26 mouse cellular contexts compared by ENCODE assay signal in genomic region chr7:70047415-70047753, GRCm38 (mm10).
DNase-seq lines count a peak whose midpoint lies in the region; ATAC-seq lines count a peak whose summit lies in the region.
"Had no signal": no experiment of that assay in that cellular context is flagged by ENCODE, and none has a peak within 500 bp of the region (broad histone marks: within the 10 kb centered on the region; RNA-seq: fewer than 3 reads in every experiment).

No protein-coding gene starts in this region.

- WGBS in hindbrain, embryonic 16.5 days = 72% methylated on average over 5 of the region's 5 CpGs
- 86% methylated on average over 5 of the region's 5 CpGs for WGBS in hindbrain, embryonic 11.5 days
- 91% methylated on average over 5 of the region's 5 CpGs for WGBS in neural tube, embryonic 13.5 days
- 85% methylated on average over 5 of the region's 5 CpGs for WGBS in neural tube, embryonic 15.5 days

- H3K9me3 ChIP-seq in hindbrain, embryonic 16.5 days (ENCODE audit: control insufficient read depth, low read length) = no peaks in the 10 kb centered on the region
- H3K9me3 ChIP-seq in hindbrain, embryonic 11.5 days (ENCODE audit: control insufficient read depth, low read length) = no peaks in the 10 kb centered on the region
- no peaks in the 10 kb centered on the region for H3K9me3 ChIP-seq in neural tube, embryonic 13.5 days
- H3K9me3 ChIP-seq in neural tube, embryonic 15.5 days (replicated peaks) = no peaks in the 10 kb centered on the region
- H3K9me3 ChIP-seq: embryonic facial prominence, embryonic 10.5 days; embryonic facial prominence, embryonic 13.5 days; forebrain, embryonic 15.5 days; heart, embryonic 12.5 days; heart, embryonic 15.5 days; hindbrain, embryonic 10.5 days; intestine, embryonic 15.5 days had no signal

- no peak overlapping the region for H3K4me3 ChIP-seq in hindbrain, embryonic 16.5 days (ENCODE audit: low read length)
- no peak overlapping the region for H3K4me3 ChIP-seq in hindbrain, embryonic 11.5 days (ENCODE audit: low read depth, low read length)
- no peak overlapping the region for H3K4me3 ChIP-seq in neural tube, embryonic 13.5 days
- H3K4me3 ChIP-seq in neural tube, embryonic 15.5 days (replicated peaks) = no peak overlapping the region
- H3K4me3 ChIP-seq: embryonic facial prominence, embryonic 10.5 days; embryonic facial prominence, embryonic 13.5 days; erythroblast, embryonic 14.5 days; forebrain, embryonic 15.5 days; heart, embryonic 12.5 days; heart, embryonic 15.5 days; hindbrain, embryonic 10.5 days; intestine, embryonic 15.5 days had no signal

- H3K27me3 ChIP-seq in hindbrain, embryonic 16.5 days (replicated peaks; ENCODE audit: control insufficient read depth, insufficient read depth, low read length) = no peaks in the 10 kb centered on the region
- no peaks in the 10 kb centered on the region for H3K27me3 ChIP-seq in hindbrain, embryonic 11.5 days (ENCODE audit: control insufficient read depth, insufficient read depth, low read length)
- no peaks in the 10 kb centered on the region for H3K27me3 ChIP-seq in neural tube, embryonic 13.5 days
- H3K27me3 ChIP-seq in neural tube, embryonic 15.5 days (replicated peaks) = no peaks in the 10 kb centered on the region
- H3K27me3 ChIP-seq: embryonic facial prominence, embryonic 13.5 days; forebrain, embryonic 15.5 days; heart, embryonic 12.5 days; heart, embryonic 15.5 days; intestine, embryonic 15.5 days had no signal

- no peak overlapping the region for H3K9ac ChIP-seq in hindbrain, embryonic 16.5 days (ENCODE audit: low read depth, low read length)
- no peak overlapping the region for H3K9ac ChIP-seq in hindbrain, embryonic 11.5 days (ENCODE audit: low read depth, low read length)
- no peak overlapping the region for H3K9ac ChIP-seq in neural tube, embryonic 13.5 days
- no peak overlapping the region for H3K9ac ChIP-seq in neural tube, embryonic 15.5 days (replicated peaks)
- H3K9ac ChIP-seq: embryonic facial prominence, embryonic 13.5 days; forebrain, embryonic 15.5 days; heart, embryonic 12.5 days; heart, embryonic 15.5 days; intestine, embryonic 15.5 days had no signal

- no peaks in the 10 kb centered on the region for H3K36me3 ChIP-seq in hindbrain, embryonic 16.5 days (ENCODE audit: control insufficient read depth, insufficient read depth, low read length)
- H3K36me3 ChIP-seq in hindbrain, embryonic 11.5 days (ENCODE audit: control insufficient read depth, insufficient read depth, low read length) = no peaks in the 10 kb centered on the region
- H3K36me3 ChIP-seq in neural tube, embryonic 13.5 days = no peaks in the 10 kb centered on the region
- no peaks in the 10 kb centered on the region for H3K36me3 ChIP-seq in neural tube, embryonic 15.5 days
- H3K36me3 ChIP-seq: embryonic facial prominence, embryonic 10.5 days; embryonic facial prominence, embryonic 13.5 days; forebrain, embryonic 15.5 days; heart, embryonic 12.5 days; heart, embryonic 15.5 days; hindbrain, embryonic 10.5 days; intestine, embryonic 15.5 days had no signal

- peak; percentile 87; the same call in 1 of the 2 replicates for ATAC-seq in hindbrain, embryonic 16.5 days
- ATAC-seq in hindbrain, embryonic 11.5 days (ENCODE audit: low FRiP score) = no peak
- peak; percentile 50; the same call in 1 of the 2 replicates for ATAC-seq in neural tube, embryonic 13.5 days (ENCODE audit: low read depth)
- no peak for ATAC-seq in neural tube, embryonic 15.5 days (ENCODE audit: low FRiP score)
- ATAC-seq: intestine, embryonic 15.5 days had no signal

- peak; percentile 10 for DNase-seq in adrenal gland, postnatal 14 days
- no peak for DNase-seq in adrenal gland, adult 18-20 months (ENCODE audit: low spot score in 2 of 2)
- DNase-seq in heart, adult 11 months = peak; percentile 76
- DNase-seq in heart, adult 8-10 months (ENCODE audit: low spot score) = no peak
- no peak for DNase-seq in hindbrain, embryonic 11.5 days (ENCODE audit: low spot score)
- DNase-seq: adrenal gland, postnatal 25 days; cerebellum, adult 11-12 months; cerebellum, adult 8-10 months; cerebellum, postnatal 36 days; embryo, embryonic 11 days; gastrocnemius, postnatal 10 days; gastrocnemius, postnatal 36 days; heart, postnatal 10 days; heart, postnatal 36 days; kidney, adult 11 months had no signal

- H3K27ac ChIP-seq in hindbrain, embryonic 16.5 days (ENCODE audit: low read depth, low read length) = no peak overlapping the region
- no peak overlapping the region for H3K27ac ChIP-seq in hindbrain, embryonic 11.5 days (ENCODE audit: low read depth, low read length)
- H3K27ac ChIP-seq in neural tube, embryonic 13.5 days (replicated peaks) = 0 out of 2 replicates have a peak overlapping the region, but pooled peaks have one; percentile 33
- no peak overlapping the region for H3K27ac ChIP-seq in neural tube, embryonic 15.5 days (replicated peaks)
- H3K27ac ChIP-seq: embryonic facial prominence, embryonic 10.5 days; embryonic facial prominence, embryonic 13.5 days; forebrain, embryonic 15.5 days; heart, embryonic 15.5 days; hindbrain, embryonic 10.5 days; intestine, embryonic 15.5 days had no signal

- H3K4me2 ChIP-seq in hindbrain, embryonic 16.5 days (ENCODE audit: low read length) = no peak overlapping the region
- H3K4me2 ChIP-seq in hindbrain, embryonic 11.5 days (replicated peaks; ENCODE audit: low read depth, low read length) = no peak overlapping the region
- no peak overlapping the region for H3K4me2 ChIP-seq in neural tube, embryonic 13.5 days
- H3K4me2 ChIP-seq in neural tube, embryonic 15.5 days = no peak overlapping the region
- H3K4me2 ChIP-seq: embryonic facial prominence, embryonic 13.5 days; forebrain, embryonic 15.5 days; heart, embryonic 12.5 days; heart, embryonic 15.5 days; intestine, embryonic 15.5 days had no signal

- H3K4me1 ChIP-seq in hindbrain, embryonic 16.5 days (ENCODE audit: control insufficient read depth, insufficient read depth, low read depth, low read length) = no peaks in the 10 kb centered on the region
- no peaks in the 10 kb centered on the region for H3K4me1 ChIP-seq in hindbrain, embryonic 11.5 days (replicated peaks; ENCODE audit: control insufficient read depth, insufficient read depth, low read length)
- H3K4me1 ChIP-seq in neural tube, embryonic 13.5 days (replicated peaks) = no peaks in the 10 kb centered on the region
- H3K4me1 ChIP-seq in neural tube, embryonic 15.5 days = 0 out of 2 replicates have a peak, but pooled peaks cover 5% of the 10 kb centered on the region
- H3K4me1 ChIP-seq: embryonic facial prominence, embryonic 13.5 days; heart, embryonic 12.5 days; heart, embryonic 15.5 days; intestine, embryonic 15.5 days had no signal

Comparison
In these comparisons a context has a peak if more than half of its experiments do, and no peak if none do; other contexts are left out.
1. DNase-seq: peak in adrenal gland, postnatal 14 days (single experiment) and heart, adult 11 months (single experiment); none in adrenal gland, adult 18-20 months (0 of 2), heart, adult 8-10 months (single experiment) and hindbrain, embryonic 11.5 days (single experiment).
2. ATAC-seq: peak in hindbrain, embryonic 16.5 days (single experiment) and neural tube, embryonic 13.5 days (single experiment); none in hindbrain, embryonic 11.5 days (single experiment) and neural tube, embryonic 15.5 days (single experiment).